Mouse (Mus musculus): ENCODE measurements around the gene Cdk14.

Cdk14 gene

GRCm38 (mm10) chr5:5055494-5055893 lies 364.6 kb downstream of the Cdk14 start:
- no peak for DNase-seq

- no peak for DNase-seq
Observed at GRCm38 (mm10) chr5:5054270-5054669, 365.8 kb downstream of the Cdk14 start.

GRCm38 (mm10) chr5:5044326-5044725 lies 375.8 kb downstream of the Cdk14 start:
- DNase-seq, result no peak

- DNase-seq, result no peak
Observed at GRCm38 (mm10) chr5:5042735-5043134, 377.4 kb downstream of the Cdk14 start.

GRCm38 (mm10) chr5:5041480-5041879 lies 378.6 kb downstream of the Cdk14 start:
- DNase-seq, result no peak

- DNase-seq, result no peak
Observed at GRCm38 (mm10) chr5:5039700-5040284, 380.3 kb downstream of the Cdk14 start.

GRCm38 (mm10) chr5:5033445-5033844 lies 386.7 kb downstream of the Cdk14 start:
- no peak for DNase-seq

GRCm38 (mm10) chr5:5032847-5033246 lies 387.3 kb downstream of the Cdk14 start:
- no peak for DNase-seq

- no peak for DNase-seq
Observed at GRCm38 (mm10) chr5:5032446-5032845, 387.7 kb downstream of the Cdk14 start.

GRCm38 (mm10) chr5:5030431-5030830 lies 389.7 kb downstream of the Cdk14 start:
- no peak for DNase-seq

GRCm38 (mm10) chr5:5018959-5019358 lies 401.2 kb downstream of the Cdk14 start:
- DNase-seq, result no peak

GRCm38 (mm10) chr5:5018242-5018641 lies 401.9 kb downstream of the Cdk14 start:
- DNase-seq, result no peak

- DNase-seq, result no peak
Observed at GRCm38 (mm10) chr5:5013783-5014182, 406.3 kb downstream of the Cdk14 start.

- DNase-seq, result no peak
Observed at GRCm38 (mm10) chr5:5012521-5013346, 407.4 kb downstream of the Cdk14 start.

GRCm38 (mm10) chr5:5008153-5008745 lies 411.9 kb downstream of the Cdk14 start:
- no peak for DNase-seq

GRCm38 (mm10) chr5:5007489-5008152 lies 412.5 kb downstream of the Cdk14 start:
- DNase-seq, result no peak

GRCm38 (mm10) chr5:5005633-5006032 lies 414.5 kb downstream of the Cdk14 start:
- DNase-seq, result no peak

GRCm38 (mm10) chr5:5004740-5005139 lies 415.4 kb downstream of the Cdk14 start:
- no peak for DNase-seq

- DNase-seq, result no peak
Observed at GRCm38 (mm10) chr5:4993192-4993601, 426.9 kb downstream of the Cdk14 start.

- no peak for DNase-seq
Observed at GRCm38 (mm10) chr5:4991023-4991422, 429.1 kb downstream of the Cdk14 start.

GRCm38 (mm10) chr5:4990237-4990636 lies 429.9 kb downstream of the Cdk14 start:
- DNase-seq, result no peak

GRCm38 (mm10) chr5:4986181-4986580 lies 433.9 kb downstream of the Cdk14 start:
- no peak for DNase-seq

- no peak for DNase-seq
Observed at GRCm38 (mm10) chr5:4979551-4979950, 440.6 kb downstream of the Cdk14 start.

All from thymus, adult 18-20 months (tissue).